Comparison of ENCODE assay signal across 9 mouse cellular contexts in genomic region chr7:144696764-144697704, GRCm38 (mm10). TPM values are rescaled to one million over a fixed set of nuclear protein-coding genes. Genes with fewer than 3 reads are reported as not detected.
DNase-seq lines count a peak whose midpoint lies in the region; ATAC-seq and TF ChIP-seq lines count a peak whose summit lies in the region.
"Had no signal": no experiment of that assay in that cellular context is flagged by ENCODE, and none has a peak within 500 bp of the region (broad histone marks: within the 10 kb centered on the region; RNA-seq: fewer than 3 reads in every experiment).

No protein-coding gene starts in this region.

- H3K4me2 ChIP-seq in liver, embryonic 14.5 days (ENCODE audit: low read depth): no peak overlapping the region
- H3K4me2 ChIP-seq in midbrain, embryonic 13.5 days (replicated peaks): no peak overlapping the region
- H3K4me2 ChIP-seq: limb, embryonic 12.5 days had no signal

- TF ChIP-seq POLR2A in cerebellum, adult 2 months (IDR thresholded peaks at IDR 0.05; ENCODE audit: borderline replicate concordance, insufficient read depth, low read length): no peak

- TF ChIP-seq EP300 in liver, embryonic 14.5 days (IDR thresholded peaks at IDR 0.05; ENCODE audit: low read depth): no peak

- H3K9ac ChIP-seq in liver, embryonic 14.5 days (replicated peaks): no peak overlapping the region
- no peak overlapping the region for H3K9ac ChIP-seq in midbrain, embryonic 13.5 days (replicated peaks)
- H3K9ac ChIP-seq: limb, embryonic 12.5 days had no signal

- H3K27ac ChIP-seq in cerebellum, adult 2 months (ENCODE audit: insufficient read depth, low read length): no peak overlapping the region
- no peak overlapping the region for H3K27ac ChIP-seq in liver, embryonic 14.5 days
- H3K27ac ChIP-seq in midbrain, embryonic 13.5 days: no peak overlapping the region
- H3K27ac ChIP-seq: limb, embryonic 12.5 days had no signal

- DNase-seq in cerebellum, adult 2 months: no peak
- DNase-seq in cerebellum, adult 9-11 months: no peak
- peak; percentile 35 for DNase-seq in urinary bladder, adult 2 months (ENCODE audit: low spot score)
- no peak for DNase-seq in urinary bladder, postnatal 10 days (ENCODE audit: low spot score)
- peak; percentile 35 to 49 (median 39) for DNase-seq in liver, embryonic 14.5 days (ENCODE audit: low read depth in 3 of 3, low spot score in 3 of 3)
- DNase-seq in splenic B cell, adult 2 months (ENCODE audit: low read depth, low spot score): peak; percentile 47

- ATAC-seq in liver, embryonic 14.5 days (ENCODE audit: insufficient read depth): peak; percentile 60
- ATAC-seq in activated CD4-positive, CD25-positive, alpha-beta regulatory T cell, adult 4 months: no peak
- no peak for ATAC-seq in midbrain, embryonic 13.5 days

- H3K36me3 ChIP-seq in liver, embryonic 14.5 days (replicated peaks; ENCODE audit: control insufficient read depth, insufficient read depth, low read depth): no peaks in the 10 kb centered on the region
- no peaks in the 10 kb centered on the region for H3K36me3 ChIP-seq in splenic B cell, adult 2 months (ENCODE audit: control insufficient read depth, insufficient read depth, low read length, poor library complexity, severe bottlenecking)
- no peaks in the 10 kb centered on the region for H3K36me3 ChIP-seq in midbrain, embryonic 13.5 days
- H3K36me3 ChIP-seq: limb, embryonic 12.5 days had no signal

- H3K27me3 ChIP-seq in cerebellum, adult 2 months (ENCODE audit: control insufficient read depth, insufficient read depth, low read length): no peaks in the 10 kb centered on the region
- H3K27me3 ChIP-seq in liver, embryonic 14.5 days (ENCODE audit: control insufficient read depth, insufficient read depth, low read length): no peaks in the 10 kb centered on the region
- H3K27me3 ChIP-seq in splenic B cell, adult 2 months (ENCODE audit: control insufficient read depth, insufficient read depth, low read length, poor library complexity, severe bottlenecking): no peaks in the 10 kb centered on the region
- no peaks in the 10 kb centered on the region for H3K27me3 ChIP-seq in midbrain, embryonic 13.5 days
- H3K27me3 ChIP-seq: limb, embryonic 12.5 days had no signal

- H3K4me3 ChIP-seq in cerebellum, adult 2 months (replicated peaks; ENCODE audit: insufficient read depth, low read depth, low read length): no peak overlapping the region
- H3K4me3 ChIP-seq in liver, embryonic 14.5 days (ENCODE audit: insufficient read depth in 1 of 2, low read depth in 2 of 2, low read length in 2 of 2): no peak overlapping the region
- H3K4me3 ChIP-seq in midbrain, embryonic 13.5 days (replicated peaks): no peak overlapping the region
- H3K4me3 ChIP-seq: limb, embryonic 12.5 days had no signal

- no peaks in the 10 kb centered on the region for H3K9me3 ChIP-seq in liver, embryonic 14.5 days (ENCODE audit: control insufficient read depth, low read length)
- H3K9me3 ChIP-seq in midbrain, embryonic 13.5 days: no peaks in the 10 kb centered on the region

- TF ChIP-seq CTCF in cerebellum, adult 2 months (IDR thresholded peaks at IDR 0.05; ENCODE audit: borderline replicate concordance, insufficient read depth, low read depth, low read length): peak; percentile 36; the same call in 1 of the 2 replicates
- TF ChIP-seq CTCF in liver, embryonic 14.5 days (IDR thresholded peaks at IDR 0.05; ENCODE audit: low read depth): peak; percentile 99

- WGBS in cerebellum, adult 2 months: 82% methylated on average over 7 of the region's 7 CpGs
- 49% methylated on average over 7 of the region's 7 CpGs for WGBS in liver, embryonic 14.5 days (ENCODE audit: insufficient replicate concordance)
- WGBS in midbrain, embryonic 13.5 days: 81% methylated on average over 7 of the region's 7 CpGs

- no peaks in the 10 kb centered on the region for H3K4me1 ChIP-seq in cerebellum, adult 2 months (ENCODE audit: control insufficient read depth, insufficient read depth, low read length)
- H3K4me1 ChIP-seq in liver, embryonic 14.5 days (replicated peaks; ENCODE audit: control insufficient read depth in 2 of 2, insufficient read depth in 2 of 2, low read length in 1 of 2): no peaks in the 10 kb centered on the region
- H3K4me1 ChIP-seq in midbrain, embryonic 13.5 days (replicated peaks): no peaks in the 10 kb centered on the region
- H3K4me1 ChIP-seq: limb, embryonic 12.5 days had no signal

RNA-seq across cellular contexts. Expression of gene Ano1, which starts 54.7 kb away (rescaled TPM):
- polyA plus RNA-seq in cerebellum, adult 2 months (2012; rRNA removed): 3.1 and 3.7 TPM in 2 replicates
- polyA plus RNA-seq in urinary bladder, adult 2 months (2012; rRNA removed): 83.6 and 95.0 TPM in 2 replicates
- polyA plus RNA-seq in liver, embryonic 14.5 days (2012; rRNA removed): 1.5 and 1.6 TPM in 2 replicates
- polyA plus RNA-seq in liver, embryonic 14.5 days (2014; fragmentation: Nextera tagmentation; extraction: Ambion mirVana): 1.4 and 2.1 TPM in 2 replicates
- under 1 TPM in 1 of 2 experiments, not detected in 1; 0.16 TPM for polyA plus RNA-seq in activated CD4-positive, CD25-positive, alpha-beta regulatory T cell, adult 4 months (2017; shearing (Covaris generic))
- polyA plus RNA-seq in midbrain, embryonic 13.5 days (2015; fragmentation: Nextera tagmentation; extraction: Ambion mirVana): 13.0 and 15.1 TPM in 2 replicates

Comparison
In these comparisons a context has a peak if more than half of its experiments do, and no peak if none do; other contexts are left out.
1. DNase-seq: peak in urinary bladder, adult 2 months (single experiment), liver, embryonic 14.5 days (3 of 3) and splenic B cell, adult 2 months (single experiment); none in cerebellum, adult 2 months (0 of 2), cerebellum, adult 9-11 months (single experiment) and urinary bladder, postnatal 10 days (single experiment).